Mouse (Mus musculus) ES-Bruce4 (cell line): ENCODE data around the gene Camkk1. TPM values are rescaled to one million over a fixed set of nuclear protein-coding genes. Genes with fewer than 3 reads are reported as not detected.

ENCODE experiments used
- H3K27ac ChIP-seq: 2 replicates; pipeline ENCODE4 v1.5.1; 2012; ENCODE audit warnings: low read length, inconsistent platforms; ENCODE audit not compliant: insufficient read depth
- H3K27me3 ChIP-seq: 2 replicates; pipeline ENCODE4 v1.6.1; 2012; ENCODE audit warnings: mild to moderate bottlenecking, low read length, inconsistent platforms; ENCODE audit not compliant: control insufficient read depth, poor library complexity, insufficient read depth, severe bottlenecking
- H3K36me3 ChIP-seq: 2 replicates; pipeline ENCODE4 v1.6.1; 2012; ENCODE audit warnings: inconsistent platforms, mild to moderate bottlenecking, low read length, moderate library complexity; ENCODE audit not compliant: control insufficient read depth, poor library complexity, insufficient read depth, severe bottlenecking
- H3K4me1 ChIP-seq: one replicate; pipeline ENCODE4 v1.8.1; 2011; ENCODE audit warnings: low read length; ENCODE audit not compliant: control insufficient read depth, insufficient read depth
- H3K4me3 ChIP-seq: 2 replicates; pipeline ENCODE4 v1.5.1; 2011; ENCODE audit warnings: low read depth, mild to moderate bottlenecking, low read length
- H3K9ac ChIP-seq: 2 replicates; pipeline ENCODE4 v1.6.1; 2012; ENCODE audit warnings: low read depth, mild to moderate bottlenecking, inconsistent platforms; ENCODE audit not compliant: poor library complexity, severe bottlenecking
- H3K9me3 ChIP-seq: replicated peaks from 2 replicates; pipeline ENCODE4 v1.6.1; 2012; ENCODE audit warnings: mild to moderate bottlenecking, low read length, inconsistent platforms; ENCODE audit not compliant: control insufficient read depth, poor library complexity, insufficient read depth, severe bottlenecking
- CTCF ChIP-seq: IDR thresholded peaks from one replicate; pipeline ENCODE4 v1.8.1; 2011; ENCODE audit warnings: low read depth, low read length
- EP300 ChIP-seq: IDR thresholded peaks from 2 replicates; pipeline ENCODE4 v1.6.1; 2011; ENCODE audit warnings: low read depth, low read length; ENCODE audit not compliant: insufficient read depth
- POLR2A ChIP-seq: IDR thresholded peaks from one replicate; pipeline ENCODE4 v1.8.1; 2011; ENCODE audit warnings: low read length; ENCODE audit not compliant: insufficient read depth
- polyA plus RNA-seq: library from polyadenylated mRNA; stranded (reverse); fragments of >200 nt; gene quantifications from 2 replicates; pipeline ENCODE4 v1.2.4, GENCODE M21; 2011; ENCODE audit warnings: low read depth; ENCODE audit not compliant: missing spikeins, insufficient read depth, insufficient read length

Camkk1 gene
- polyA plus RNA-seq, 1 experiment = 3.0 TPM

DNA sequence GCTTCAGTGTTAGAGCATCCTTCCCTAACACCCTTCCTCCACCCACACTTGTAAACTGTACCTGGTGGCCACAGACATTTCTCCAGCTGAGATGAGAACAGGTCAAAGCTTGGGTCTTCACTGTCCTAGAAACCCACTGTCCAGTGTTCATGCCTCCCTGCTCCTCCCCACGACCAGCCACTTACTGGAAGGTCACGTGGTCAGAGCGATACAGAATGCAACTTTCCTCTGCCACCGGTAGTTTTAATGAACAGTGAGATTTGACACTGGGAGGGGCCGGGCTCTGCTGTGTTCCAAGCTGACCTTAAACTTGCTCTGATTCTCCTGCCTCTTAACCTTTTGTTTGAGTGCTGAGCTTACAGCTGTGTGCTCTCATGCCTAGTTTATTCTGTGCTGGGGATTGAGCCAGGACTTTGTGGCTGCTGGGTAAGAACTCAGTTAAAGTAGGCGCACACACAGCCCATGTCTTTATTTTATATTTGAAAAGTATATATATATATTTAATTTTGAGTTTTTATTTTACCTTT is 25.5 kb downstream of the Camkk1 start:
- Histone ChIP-seq H3K27ac (no peak overlapping the region; the same call in 1 of the 2 replicates), H3K4me1 (peaks cover 2% of the 10 kb centered on the region), H3K36me3 (no peaks in the 10 kb centered on the region), H3K27me3 (no peaks in the 10 kb centered on the region), H3K4me3 (no peak overlapping the region), H3K9ac (no peak overlapping the region), H3K9me3 (no peaks in the 10 kb centered on the region)
- TF ChIP-seq CTCF (no peak), POLR2A (no peak), EP300 (no peak)

DNA sequence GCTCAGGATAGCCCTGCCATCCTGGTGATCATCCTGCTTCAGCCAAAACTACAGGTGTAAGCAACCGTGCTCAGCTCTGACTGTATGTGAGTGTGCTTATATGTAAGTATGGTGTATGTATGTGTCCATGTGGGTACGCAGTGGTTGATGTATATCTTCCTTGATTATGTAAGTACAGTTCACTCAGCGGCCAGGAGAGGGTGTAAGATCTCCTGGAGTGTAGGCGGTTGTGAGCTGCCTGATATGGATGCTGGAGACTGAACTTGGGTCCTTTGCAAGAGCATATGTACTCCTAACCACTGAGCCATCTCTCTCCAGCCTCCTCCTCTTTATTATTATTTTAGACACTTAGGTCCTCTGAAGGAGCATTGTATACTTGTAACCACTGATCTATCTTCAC is 26.0 kb downstream of the Camkk1 start:
- TF ChIP-seq EP300 (no peak), CTCF (peak; percentile 18), POLR2A (no peak)
- H3K9me3 ChIP-seq = no peaks in the 10 kb centered on the region
- H3K27me3 ChIP-seq = no peaks in the 10 kb centered on the region
- H3K27ac ChIP-seq = no peak overlapping the region
- no peaks in the 10 kb centered on the region; the same call in 1 of the 2 replicates for H3K36me3 ChIP-seq
- H3K9ac ChIP-seq = no peak overlapping the region
- H3K4me3 ChIP-seq = no peak overlapping the region
- peaks cover 2% of the 10 kb centered on the region for H3K4me1 ChIP-seq

DNA sequence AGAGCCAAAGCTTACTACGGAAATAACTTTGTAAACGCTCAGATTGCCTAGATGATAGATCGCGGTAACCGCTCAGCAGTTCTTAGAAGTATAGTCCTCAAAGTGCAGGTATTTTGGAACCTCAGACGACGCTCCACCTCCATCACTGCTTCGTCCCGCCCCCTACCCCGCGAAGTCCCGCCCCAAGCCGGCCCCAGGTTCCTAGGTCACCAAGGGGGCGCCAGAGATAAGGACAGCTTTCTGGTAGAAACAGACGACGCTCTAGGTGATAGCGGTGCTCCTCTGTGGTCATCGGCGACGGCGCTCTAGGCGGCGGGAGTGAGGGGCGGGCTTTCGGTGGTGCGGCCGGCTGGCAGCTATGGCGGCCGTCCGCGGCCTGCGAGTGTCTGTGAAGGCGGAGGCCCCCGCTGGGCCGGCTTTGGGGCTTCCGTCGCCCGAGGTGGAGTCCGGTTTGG is 28.8 kb downstream of the Camkk1 start, which contains the start of gene Ncbp3:
Ncbp3 (plus strand) TSS at position 242 of the 455 bp plus-strand sequence.
- Histone ChIP-seq H3K36me3 (peaks cover 3% of the 10 kb centered on the region), H3K27ac (peak within 1 kb of the TSS; percentile 46; the same call in 1 of the 2 replicates), H3K4me1 (peaks cover 2% of the 10 kb centered on the region), H3K27me3 (no peaks in the 10 kb centered on the region), H3K9ac (peak within 1 kb of the TSS; percentile 99), H3K9me3 (no peaks in the 10 kb centered on the region), H3K4me3 (peak within 1 kb of the TSS; percentile 85)
- TF ChIP-seq CTCF = peak; percentile 55
- 0 out of 2 replicates have a peak, but pooled peaks have one; percentile 45 for TF ChIP-seq EP300
- TF ChIP-seq POLR2A = no peak

DNA sequence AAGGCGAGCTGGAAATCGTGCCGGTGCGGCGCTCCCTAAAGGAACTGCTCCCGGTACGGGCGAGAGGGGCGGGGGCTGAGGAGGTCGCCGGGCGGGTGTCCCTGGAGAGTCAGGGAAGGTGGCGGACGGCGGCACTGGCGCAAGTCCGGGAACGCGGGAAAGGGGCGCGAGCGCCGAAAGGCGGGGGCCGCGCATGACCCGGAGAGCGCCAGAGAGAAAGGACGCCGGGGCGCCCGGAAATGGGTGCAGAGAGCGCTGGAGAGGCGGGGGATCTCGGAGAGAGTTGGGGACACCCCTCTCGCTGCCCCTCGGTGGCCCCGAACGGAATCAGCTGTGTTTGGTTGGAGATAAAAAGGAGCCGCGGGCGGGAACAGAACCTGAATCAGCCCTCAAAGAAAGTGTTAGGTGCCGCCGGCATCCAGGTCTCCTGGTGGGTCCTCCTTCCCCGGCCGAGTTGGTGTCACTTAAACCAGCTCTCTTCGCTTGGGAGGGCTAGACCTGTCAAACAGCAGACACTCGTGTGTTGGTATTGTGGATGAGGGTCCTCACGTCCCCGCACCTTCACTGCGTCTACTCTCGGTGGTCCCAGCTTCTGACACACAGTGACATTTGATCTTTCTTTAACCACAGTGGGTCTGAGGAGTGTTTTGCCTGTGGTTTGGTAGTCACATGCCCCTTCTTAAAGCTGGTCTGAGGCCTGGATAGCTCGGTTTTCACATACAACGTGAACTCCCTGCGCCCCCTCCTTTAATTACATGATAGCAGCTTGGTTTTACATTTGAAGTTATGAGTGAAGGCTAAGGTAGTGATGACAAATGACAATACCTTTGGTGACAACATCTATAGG is 29.4 kb downstream of the Camkk1 start:
- Histone ChIP-seq H3K27me3 (no peaks in the 10 kb centered on the region), H3K27ac (no peak overlapping the region), H3K4me3 (peak overlapping the region; percentile 85)

DNA sequence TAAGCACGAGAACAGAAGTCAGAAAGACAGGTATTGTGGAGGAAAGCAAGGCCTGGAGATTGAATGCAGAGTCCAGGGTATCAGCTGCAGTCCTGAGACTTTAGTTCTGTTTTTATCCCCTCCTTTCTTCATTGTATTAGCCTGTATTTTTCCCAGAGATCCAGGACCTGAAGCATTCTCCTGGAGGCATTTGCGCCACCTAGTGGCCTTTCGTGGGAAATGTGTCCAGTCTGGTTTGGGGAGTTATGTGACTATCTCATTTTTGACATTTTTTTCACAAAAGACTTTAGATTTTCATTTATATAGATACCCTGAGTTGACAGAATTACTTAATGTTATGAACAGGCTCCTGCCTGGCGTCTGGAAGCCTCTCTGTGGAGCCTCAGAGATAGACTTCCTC is 30.5 kb downstream of the Camkk1 start:
- peaks cover 16% of the 10 kb centered on the region for H3K36me3 ChIP-seq
- no peak overlapping the region for H3K27ac ChIP-seq
- no peak overlapping the region for H3K4me3 ChIP-seq
- H3K4me1 ChIP-seq = peaks cover 2% of the 10 kb centered on the region
- no peaks in the 10 kb centered on the region for H3K9me3 ChIP-seq
- no peaks in the 10 kb centered on the region for H3K27me3 ChIP-seq
- peak overlapping the region; percentile 99 for H3K9ac ChIP-seq
- TF ChIP-seq POLR2A (no peak), CTCF (peak; percentile 68)

More for the DNA sequence above, 29.4 kb downstream of the Camkk1 start:
- Histone ChIP-seq H3K9ac (peak overlapping the region; percentile 99), H3K9me3 (no peaks in the 10 kb centered on the region), H3K36me3 (peaks cover 5% of the 10 kb centered on the region), H3K4me1 (peaks cover 2% of the 10 kb centered on the region)
- TF ChIP-seq EP300 (no peak), CTCF (no peak), POLR2A (no peak)

DNA sequence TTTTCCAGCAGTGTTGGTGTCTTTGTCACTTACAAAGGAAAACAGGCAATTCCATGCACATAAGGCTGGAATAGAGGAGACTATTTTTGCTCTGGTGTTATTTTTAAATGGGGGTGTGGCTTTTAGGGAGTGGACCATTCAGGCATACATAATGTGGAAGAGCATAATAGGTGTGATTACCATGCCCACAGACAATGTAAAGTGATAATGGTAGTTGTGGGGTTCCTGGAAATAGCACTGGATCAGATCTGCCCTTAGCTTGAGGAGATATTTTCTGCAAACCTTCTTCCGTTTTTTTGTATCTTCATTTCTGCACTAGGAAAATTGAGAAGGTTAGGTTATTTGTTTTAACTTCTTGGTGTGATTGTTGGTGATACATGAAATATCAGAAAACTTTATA is 34.0 kb downstream of the Camkk1 start:
- no peak overlapping the region for H3K27ac ChIP-seq
- H3K36me3 ChIP-seq = peaks cover 36% of the 10 kb centered on the region
- H3K9ac ChIP-seq = no peak overlapping the region
- no peak for TF ChIP-seq EP300
- no peak for TF ChIP-seq CTCF
- no peak for TF ChIP-seq POLR2A
- no peaks in the 10 kb centered on the region for H3K27me3 ChIP-seq
- peaks cover 2% of the 10 kb centered on the region for H3K4me1 ChIP-seq
- H3K9me3 ChIP-seq = no peaks in the 10 kb centered on the region
- H3K4me3 ChIP-seq = no peak overlapping the region
